ENCODE assay signal across 17 mouse cellular contexts in genomic region chr8:123267926-123268656, GRCm38 (mm10). TPM values are rescaled to one million over a fixed set of nuclear protein-coding genes. Genes with fewer than 3 reads are reported as not detected.
DNase-seq lines count a peak whose midpoint lies in the region; ATAC-seq and TF ChIP-seq lines count a peak whose summit lies in the region.
"Had no signal": no experiment of that assay in that cellular context is flagged by ENCODE, and none has a peak within 500 bp of the region (broad histone marks: within the 10 kb centered on the region; RNA-seq: fewer than 3 reads in every experiment).

No protein-coding gene starts in this region.

- H3K4me3 ChIP-seq in kidney, embryonic 15.5 days (replicated peaks), result no peak overlapping the region
- no peak overlapping the region for H3K4me3 ChIP-seq in myocyte
- H3K4me3 ChIP-seq: forebrain, embryonic 12.5 days; heart, embryonic 15.5 days had no signal

- TF ChIP-seq POLR2A in myocyte (IDR thresholded peaks at IDR 0.05; ENCODE audit: insufficient read length, low read depth), result no peak

- DNase-seq in kidney, adult 11 months, result peak; percentile 59
- DNase-seq in kidney, postnatal 10 days, result no peak
- DNase-seq in embryo, embryonic 11 days, result peak; percentile 43
- DNase-seq in cerebellum, postnatal 4 days (ENCODE audit: low spot score in 2 of 2), result no peak
- no peak for DNase-seq in adrenal gland, adult 18-20 months (ENCODE audit: low spot score in 2 of 2)
- no peak for DNase-seq in urinary bladder, postnatal 4 days (ENCODE audit: low spot score in 2 of 2)
- DNase-seq: adrenal gland, adult 8-10 months; gastrocnemius, postnatal 25 days; lung, postnatal 4 days; right cerebral cortex, postnatal 14 days had no signal

- H3K27me3 ChIP-seq in kidney, embryonic 15.5 days, result no peaks in the 10 kb centered on the region
- no peaks in the 10 kb centered on the region for H3K27me3 ChIP-seq in myocyte (ENCODE audit: control insufficient read depth, insufficient read depth, insufficient read length)
- H3K27me3 ChIP-seq: forebrain, embryonic 12.5 days; heart, embryonic 15.5 days; Patski had no signal

- no peak overlapping the region for H3ac ChIP-seq in myocyte (ENCODE audit: control insufficient read depth, insufficient read length)

- no peak overlapping the region for H3K4me2 ChIP-seq in kidney, embryonic 15.5 days
- no peak overlapping the region for H3K4me2 ChIP-seq in myocyte (ENCODE audit: low read depth)
- H3K4me2 ChIP-seq: forebrain, embryonic 12.5 days; heart, embryonic 15.5 days had no signal

- no peak overlapping the region for H3K9ac ChIP-seq in kidney, embryonic 15.5 days
- H3K9ac ChIP-seq: forebrain, embryonic 12.5 days; heart, embryonic 15.5 days had no signal

- peak overlapping the region; percentile 66 for H3K27ac ChIP-seq in kidney, embryonic 15.5 days
- H3K27ac ChIP-seq: heart, embryonic 15.5 days had no signal

- peaks cover 4% of the 10 kb centered on the region for H3K4me1 ChIP-seq in kidney, embryonic 15.5 days
- H3K4me1 ChIP-seq: forebrain, embryonic 12.5 days; heart, embryonic 15.5 days had no signal

- H3K9me3 ChIP-seq in kidney, embryonic 15.5 days (replicated peaks), result no peaks in the 10 kb centered on the region
- H3K9me3 ChIP-seq: forebrain, embryonic 12.5 days; heart, embryonic 15.5 days had no signal

- H3K36me3 ChIP-seq in kidney, embryonic 15.5 days, result peaks cover 95% of the 10 kb centered on the region
- H3K36me3 ChIP-seq in myocyte (ENCODE audit: control insufficient read depth, insufficient read depth), result peaks cover 9% of the 10 kb centered on the region

- H3K79me2 ChIP-seq in myocyte (ENCODE audit: control insufficient read depth, insufficient read depth), result no peaks in the 10 kb centered on the region

- ATAC-seq in kidney, embryonic 15.5 days (replicated peaks; ENCODE audit: low FRiP score), result peak; percentile 66
- ATAC-seq: CD4-positive, CD25-positive, alpha-beta regulatory T cell, adult 4 months; inflammation-experienced regulatory T-cells, adult 6 months; Patski had no signal

- 56% methylated on average over 14 of the region's 14 CpGs for WGBS in kidney, embryonic 15.5 days

TF ChIP-seq in myocyte, 11 proteins besides CTCF, POLR2A, EP300 and RAD21:
- TF ChIP-seq TCF3 (IDR thresholded peaks at IDR 0.05; ENCODE audit: insufficient read length, low read depth) (no peak), TCF12 (IDR thresholded peaks at IDR 0.05; ENCODE audit: insufficient read depth, poor library complexity, severe bottlenecking) (no peak), POLR2AphosphoS2 (IDR thresholded peaks at IDR 0.05; ENCODE audit: insufficient read length, low read depth) (peak; percentile 2), MYOG (IDR thresholded peaks at IDR 0.05; ENCODE audit: control insufficient read depth in 1 of 3, insufficient read depth in 1 of 3, insufficient read length in 2 of 3, low read depth in 2 of 3) (peak in 1 of 3 experiments; percentile 28), REST (IDR thresholded peaks at IDR 0.05; ENCODE audit: insufficient read depth, insufficient read length) (no peak), MAX (IDR thresholded peaks at IDR 0.05; ENCODE audit: low read depth) (no peak)

RNA-seq across cellular contexts. Expression of gene Vps9d1, which starts 13.9 kb away (rescaled TPM):
- polyA plus RNA-seq in kidney, embryonic 15.5 days (2015; fragmentation: Nextera tagmentation; extraction: Ambion mirVana), result 22.2 and 25.0 TPM in 2 replicates
- polyA plus RNA-seq in myocyte (2012; fragmentation: generic; extraction: Trizol), result 12.7 TPM
- 10 to 100 TPM; 20.3 to 24.0 TPM for total RNA-seq in adrenal gland, adult 18-20 months (2021)

RNA-seq across cellular contexts. Expression of gene Zfp276, which starts 14.1 kb away (rescaled TPM):
- polyA plus RNA-seq in kidney, embryonic 15.5 days (2015; fragmentation: Nextera tagmentation; extraction: Ambion mirVana), result 21.2 and 22.7 TPM in 2 replicates
- 12.1 TPM for polyA plus RNA-seq in myocyte (2012; fragmentation: generic; extraction: Trizol)
- total RNA-seq in adrenal gland, adult 18-20 months (2021), result 10 to 100 TPM; 21.6 to 23.5 TPM

RNA-seq across cellular contexts. Expression of gene Spata2l, which starts 32.1 kb away (rescaled TPM):
- polyA plus RNA-seq in kidney, embryonic 15.5 days (2015; fragmentation: Nextera tagmentation; extraction: Ambion mirVana), result 5.3 and 5.7 TPM in 2 replicates
- 1.1 TPM for polyA plus RNA-seq in myocyte (2012; fragmentation: generic; extraction: Trizol)
- 10 to 100 TPM; 10.5 to 14.2 TPM for total RNA-seq in adrenal gland, adult 18-20 months (2021)

RNA-seq across cellular contexts. Expression of gene Cdk10, which starts 43.4 kb away (rescaled TPM):
- 33.7 and 34.7 TPM in 2 replicates for polyA plus RNA-seq in kidney, embryonic 15.5 days (2015; fragmentation: Nextera tagmentation; extraction: Ambion mirVana)
- polyA plus RNA-seq in myocyte (2012; fragmentation: generic; extraction: Trizol), result 31.0 TPM
- total RNA-seq in adrenal gland, adult 18-20 months (2021), result 10 to 100 TPM; 49.6 to 62.2 TPM

RNA-seq across cellular contexts. Expression of gene Fanca, which starts 50.3 kb away (rescaled TPM):
- polyA plus RNA-seq in kidney, embryonic 15.5 days (2015; fragmentation: Nextera tagmentation; extraction: Ambion mirVana), result 38.2 and 45.2 TPM in 2 replicates
- 4.0 TPM for polyA plus RNA-seq in myocyte (2012; fragmentation: generic; extraction: Trizol)
- 1 to 10 TPM; 1.2 to 4.2 TPM for total RNA-seq in adrenal gland, adult 18-20 months (2021)

Comparison
In these comparisons a context has a peak if more than half of its experiments do, and no peak if none do; other contexts are left out.
1. DNase-seq: peak in kidney, adult 11 months (single experiment) and embryo, embryonic 11 days (single experiment); none in kidney, postnatal 10 days (single experiment), cerebellum, postnatal 4 days (0 of 2), adrenal gland, adult 18-20 months (0 of 2) and urinary bladder, postnatal 4 days (0 of 2).